Mouse (Mus musculus) retina, postnatal 7 days (tissue): ENCODE data around the gene Pyroxd1.
"Not testable (repeated sequence)": the region's sequence is repeated elsewhere in the genome, so short reads cannot be mapped to it uniquely, and the experiment has no call there.

Experiments
- DNase-seq: peaks from one replicate; pipeline ENCODE4 v3.0.0-alpha.2; 2012; ENCODE audit warnings: low read depth, low spot score

Gene Pyroxd1

GRCm38 (mm10) chr6:142345440-142346038 is at the start of gene Pyroxd1:
Pyroxd1 (plus strand) TSS chr6:142345654.
- peak; percentile 83 for DNase-seq

GRCm38 (mm10) chr6:142298098-142298497 is 47.4 kb upstream of the Pyroxd1 start, which contains the start of gene Iapp:
Iapp (plus strand) TSS chr6:142298423.
- DNase-seq, result no peak

- DNase-seq, result no peak
Measured at GRCm38 (mm10) chr6:142305076-142305475, 40.4 kb upstream of the Pyroxd1 start.

- no peak for DNase-seq
Measured at GRCm38 (mm10) chr6:142314285-142314684, 31.2 kb upstream of the Pyroxd1 start.

- DNase-seq, result no peak
Measured at GRCm38 (mm10) chr6:142317106-142317505, 28.3 kb upstream of the Pyroxd1 start.

- DNase-seq, result no peak
Measured at GRCm38 (mm10) chr6:142322881-142323280, 22.6 kb upstream of the Pyroxd1 start, which contains the start of gene Slco1a5. Slco1a5 (minus strand) TSS chr6:142322981.

- DNase-seq, result no peak
Measured at GRCm38 (mm10) chr6:142326598-142326997, 18.9 kb upstream of the Pyroxd1 start.

- DNase-seq, result no peak
Measured at GRCm38 (mm10) chr6:142329201-142329600, 16.3 kb upstream of the Pyroxd1 start.

GRCm38 (mm10) chr6:142338961-142339360 is 6.5 kb upstream of the Pyroxd1 start:
- DNase-seq, result no peak

GRCm38 (mm10) chr6:142339576-142339975 is 5.9 kb upstream of the Pyroxd1 start:
- no peak for DNase-seq

- DNase-seq, result peak; percentile 19
Measured at GRCm38 (mm10) chr6:142343561-142343960, 1.9 kb upstream of the Pyroxd1 start.

GRCm38 (mm10) chr6:142346181-142347110 is 992 bp downstream of the Pyroxd1 start:
- no peak for DNase-seq

- no peak for DNase-seq
Measured at GRCm38 (mm10) chr6:142347431-142348385, 2.3 kb downstream of the Pyroxd1 start.

GRCm38 (mm10) chr6:142352099-142352498 is 6.6 kb downstream of the Pyroxd1 start:
- DNase-seq, result not testable (repeated sequence)

GRCm38 (mm10) chr6:142357106-142357505 is 11.7 kb downstream of the Pyroxd1 start:
- no peak for DNase-seq

- no peak for DNase-seq
Measured at GRCm38 (mm10) chr6:142362036-142362435, 16.6 kb downstream of the Pyroxd1 start.

- peak; percentile 21 for DNase-seq
Measured at GRCm38 (mm10) chr6:142363019-142363576, 17.6 kb downstream of the Pyroxd1 start.

- no peak for DNase-seq
Measured at GRCm38 (mm10) chr6:142365742-142366472, 20.5 kb downstream of the Pyroxd1 start.

- no peak for DNase-seq
Measured at GRCm38 (mm10) chr6:142366473-142367018, 21.1 kb downstream of the Pyroxd1 start.

- no peak for DNase-seq
Measured at GRCm38 (mm10) chr6:142367565-142367964, 22.1 kb downstream of the Pyroxd1 start.
